Mouse (Mus musculus) embryonic facial prominence, embryonic 15.5 days (tissue): ENCODE data around the gene Cep63. TPM values are rescaled to one million over a fixed set of nuclear protein-coding genes. Genes with fewer than 3 reads are reported as not detected.

Source experiments
- ATAC-seq: fragments of 200-750 bp; cut with Nextera tagmentation; 2 replicates; pipeline ENCODE4 v1.8.0; 2017; ENCODE audit warnings: low read depth, moderate TSS enrichment; ENCODE audit not compliant: insufficient number of reproducible peaks, low FRiP score, low TSS enrichment
- H3K27ac ChIP-seq: fragments of 300-500 bp; sonication (generic); replicated peaks from 2 replicates; pipeline ENCODE4 v1.5.1; 2015; ENCODE audit warnings: mild to moderate bottlenecking, inconsistent platforms
- H3K27me3 ChIP-seq: fragments of 300-500 bp; sonication (generic); 2 replicates; pipeline ENCODE4 v1.6.1; 2015; ENCODE audit warnings: inconsistent platforms
- H3K36me3 ChIP-seq: fragments of 300-500 bp; sonication (generic); 2 replicates; pipeline ENCODE4 v1.6.1; 2015; ENCODE audit warnings: mild to moderate bottlenecking, inconsistent platforms
- H3K4me1 ChIP-seq: fragments of 300-500 bp; sonication (generic); 2 replicates; pipeline ENCODE4 v1.6.1; 2015; ENCODE audit warnings: inconsistent platforms
- H3K4me2 ChIP-seq: fragments of 300-500 bp; sonication (generic); replicated peaks from 2 replicates; pipeline ENCODE4 v1.6.1; 2015; ENCODE audit warnings: mild to moderate bottlenecking, inconsistent platforms
- H3K4me3 ChIP-seq: fragments of 300-500 bp; sonication (generic); replicated peaks from 2 replicates; pipeline ENCODE4 v1.5.1; 2015; ENCODE audit warnings: mild to moderate bottlenecking, inconsistent platforms
- H3K9ac ChIP-seq: fragments of 300-500 bp; sonication (generic); 2 replicates; pipeline ENCODE4 v1.6.1; 2015; ENCODE audit warnings: inconsistent platforms
- H3K9me3 ChIP-seq: fragments of 300-500 bp; sonication (generic); replicated peaks from 2 replicates; pipeline ENCODE4 v1.6.1; 2016; ENCODE audit warnings: inconsistent platforms
- WGBS: fragments of 180-500 bp; shearing (Covaris S2); methylation state at CpG from one replicate; pipeline ENCODE4 v1.1.7; 2015; 5-methylcytosine and 5-hydroxymethylcytosine counted together
- polyA plus RNA-seq: library from polyadenylated mRNA; unstranded; fragments of >200 nt; fragmentation: Nextera tagmentation; extraction: Ambion mirVana; gene quantifications from 2 replicates; pipeline ENCODE4 v1.2.1, GENCODE M21; 2015

Gene Cep63
- polyA plus RNA-seq, 1 experiment from 2014 or later: 49.3 TPM

GRCm38 (mm10) chr9:102558463-102558862 lies 67.9 kb downstream of the Cep63 start:
- Histone ChIP-seq H3K9ac (no peak overlapping the region), H3K4me2 (no peak overlapping the region), H3K4me1 (no peaks in the 10 kb centered on the region), H3K4me3 (no peak overlapping the region), H3K9me3 (no peaks in the 10 kb centered on the region; the same call in 1 of the 2 replicates), H3K27ac (no peak overlapping the region), H3K27me3 (no peaks in the 10 kb centered on the region), H3K36me3 (no peaks in the 10 kb centered on the region)
- ATAC-seq: no peak
- WGBS: 97% methylated on average over 3 of the region's 3 CpGs

GRCm38 (mm10) chr9:102553781-102554180 lies 72.6 kb downstream of the Cep63 start:
- WGBS: 78% methylated on average over 3 of the region's 3 CpGs
- Histone ChIP-seq H3K27me3 (no peaks in the 10 kb centered on the region), H3K4me2 (no peak overlapping the region), H3K36me3 (no peaks in the 10 kb centered on the region), H3K9ac (no peak overlapping the region), H3K4me1 (no peaks in the 10 kb centered on the region), H3K4me3 (no peak overlapping the region), H3K9me3 (no peaks in the 10 kb centered on the region; the same call in 1 of the 2 replicates), H3K27ac (no peak overlapping the region)
- no peak for ATAC-seq

GRCm38 (mm10) chr9:102551771-102552170 lies 74.6 kb downstream of the Cep63 start:
- 49% methylated on average over 10 of the region's 10 CpGs for WGBS
- Histone ChIP-seq H3K4me1 (no peaks in the 10 kb centered on the region), H3K36me3 (no peaks in the 10 kb centered on the region), H3K4me2 (no peak overlapping the region), H3K9ac (no peak overlapping the region), H3K4me3 (no peak overlapping the region), H3K27me3 (peaks cover 15% of the 10 kb centered on the region), H3K9me3 (no peaks in the 10 kb centered on the region), H3K27ac (no peak overlapping the region)
- ATAC-seq: no peak

- Histone ChIP-seq H3K36me3 (no peaks in the 10 kb centered on the region), H3K9ac (no peak overlapping the region), H3K4me2 (no peak overlapping the region), H3K27me3 (peaks cover 28% of the 10 kb centered on the region), H3K9me3 (no peaks in the 10 kb centered on the region), H3K4me3 (no peak overlapping the region), H3K4me1 (peaks cover 15% of the 10 kb centered on the region), H3K27ac (no peak overlapping the region)
- WGBS: 70% methylated on average over 8 of the region's 8 CpGs
- ATAC-seq: no peak
These were observed 77.1 kb downstream of the Cep63 start for GRCm38 (mm10) chr9:102549211-102549610.

- 34% methylated on average over 7 of the region's 7 CpGs for WGBS
- H3K27me3 ChIP-seq: peaks cover 34% of the 10 kb centered on the region
- no peak overlapping the region for H3K4me3 ChIP-seq
These were observed 79.3 kb downstream of the Cep63 start for GRCm38 (mm10) chr9:102547028-102547354.

GRCm38 (mm10) chr9:102546256-102547027 lies 79.9 kb downstream of the Cep63 start:
- Histone ChIP-seq H3K9me3 (no peaks in the 10 kb centered on the region), H3K27me3 (peaks cover 34% of the 10 kb centered on the region), H3K4me1 (peaks cover 16% of the 10 kb centered on the region), H3K4me2 (no peak overlapping the region), H3K4me3 (no peak overlapping the region), H3K9ac (no peak overlapping the region), H3K27ac (no peak overlapping the region), H3K36me3 (no peaks in the 10 kb centered on the region)
- WGBS: 60% methylated on average over 20 of the region's 20 CpGs
- no peak for ATAC-seq

More at GRCm38 (mm10) chr9:102547028-102547354, 79.3 kb downstream of the Cep63 start:
- no peak for ATAC-seq
- Histone ChIP-seq H3K36me3 (no peaks in the 10 kb centered on the region), H3K4me2 (no peak overlapping the region), H3K9me3 (no peaks in the 10 kb centered on the region), H3K9ac (no peak overlapping the region), H3K27ac (no peak overlapping the region), H3K4me1 (peaks cover 16% of the 10 kb centered on the region)

GRCm38 (mm10) chr9:102545406-102546255 lies 80.7 kb downstream of the Cep63 start:
- peaks cover 16% of the 10 kb centered on the region for H3K4me1 ChIP-seq
- H3K36me3 ChIP-seq: no peaks in the 10 kb centered on the region
- no peak overlapping the region for H3K27ac ChIP-seq
- no peaks in the 10 kb centered on the region for H3K9me3 ChIP-seq
- ATAC-seq: no peak
- H3K4me2 ChIP-seq: peak overlapping the region; percentile 62
- H3K4me3 ChIP-seq: 0 out of 2 replicates have a peak overlapping the region, but pooled peaks have one; percentile 37
- H3K9ac ChIP-seq: no peak overlapping the region
- 36% methylated on average over 22 of the region's 22 CpGs for WGBS
- peaks cover 34% of the 10 kb centered on the region for H3K27me3 ChIP-seq

GRCm38 (mm10) chr9:102544773-102545366 lies 81.5 kb downstream of the Cep63 start:
- Histone ChIP-seq H3K4me2 (peak overlapping the region; percentile 62), H3K9ac (no peak overlapping the region), H3K9me3 (no peaks in the 10 kb centered on the region), H3K27ac (no peak overlapping the region), H3K36me3 (no peaks in the 10 kb centered on the region), H3K27me3 (peaks cover 34% of the 10 kb centered on the region), H3K4me1 (peaks cover 16% of the 10 kb centered on the region), H3K4me3 (peak overlapping the region; percentile 37)
- ATAC-seq: 0 out of 2 replicates have a peak, but pooled peaks have one; percentile 2
- WGBS: under 1% methylated on average over 26 of the region's 26 CpGs

GRCm38 (mm10) chr9:102544116-102544772 lies 82.1 kb downstream of the Cep63 start:
- Histone ChIP-seq H3K4me1 (peaks cover 16% of the 10 kb centered on the region), H3K9ac (no peak overlapping the region), H3K4me3 (peak overlapping the region; percentile 37), H3K4me2 (peak overlapping the region; percentile 62), H3K27ac (no peak overlapping the region), H3K27me3 (peaks cover 34% of the 10 kb centered on the region), H3K9me3 (no peaks in the 10 kb centered on the region), H3K36me3 (no peaks in the 10 kb centered on the region)
- WGBS: 14% methylated on average over 11 of the region's 11 CpGs
- ATAC-seq: peak; percentile 35; the same call in 1 of the 2 replicates

GRCm38 (mm10) chr9:102543761-102544115 lies 82.6 kb downstream of the Cep63 start:
- ATAC-seq: no peak
- 60% methylated on average over 2 of the region's 2 CpGs for WGBS
- H3K9me3 ChIP-seq: no peaks in the 10 kb centered on the region
- H3K4me2 ChIP-seq: no peak overlapping the region
- H3K4me3 ChIP-seq: no peak overlapping the region
- no peak overlapping the region for H3K9ac ChIP-seq
- no peaks in the 10 kb centered on the region for H3K36me3 ChIP-seq
- H3K27ac ChIP-seq: no peak overlapping the region
- H3K27me3 ChIP-seq: peaks cover 34% of the 10 kb centered on the region
- peaks cover 16% of the 10 kb centered on the region for H3K4me1 ChIP-seq

GRCm38 (mm10) chr9:102542540-102542939 lies 83.8 kb downstream of the Cep63 start:
- Histone ChIP-seq H3K36me3 (no peaks in the 10 kb centered on the region), H3K9me3 (no peaks in the 10 kb centered on the region), H3K4me1 (peaks cover 16% of the 10 kb centered on the region), H3K9ac (no peak overlapping the region), H3K27ac (no peak overlapping the region), H3K4me3 (no peak overlapping the region), H3K27me3 (peaks cover 27% of the 10 kb centered on the region), H3K4me2 (no peak overlapping the region)
- ATAC-seq: no peak
- WGBS: 64% methylated on average over 8 of the region's 8 CpGs
